Mouse (Mus musculus) cerebellum, adult 2 months (tissue): Measurements from ENCODE around the gene Vmn2r85.

ENCODE experiments used
- CTCF ChIP-seq: fragments of 200-500 bp; IDR thresholded peaks from 2 replicates; pipeline ENCODE4 v1.5.1; 2011; ENCODE audit warnings: low read depth, mild to moderate bottlenecking, control low read depth, low read length, moderate library complexity, borderline replicate concordance; ENCODE audit not compliant: insufficient read depth
- POLR2A ChIP-seq: fragments of 200-500 bp; IDR thresholded peaks from 2 replicates; pipeline ENCODE4 v1.6.1; 2011; ENCODE audit warnings: low read length, control low read depth, borderline replicate concordance; ENCODE audit not compliant: insufficient read depth

DNA sequence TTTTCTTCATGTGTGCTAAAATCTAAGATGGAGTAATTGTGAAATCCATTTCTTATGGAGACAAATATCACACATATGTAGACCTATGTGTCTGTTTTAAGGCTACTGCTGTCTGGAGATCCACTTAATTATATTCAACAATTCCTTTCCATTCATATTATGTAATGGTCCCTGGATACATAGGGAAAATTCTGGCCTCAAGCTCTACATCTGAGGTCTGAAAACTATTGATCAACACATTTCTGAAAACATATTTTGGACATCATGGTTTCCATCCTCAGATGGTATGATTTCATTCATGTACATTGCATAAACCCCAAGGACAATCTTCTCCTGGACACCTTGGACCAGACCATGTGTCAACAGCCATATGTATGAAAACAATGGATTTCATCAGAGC lies 35.3 kb downstream of the Vmn2r85 start, which contains the start of gene Vmn2r84:
- TF ChIP-seq CTCF = no peak
- TF ChIP-seq POLR2A = no peak
